Mouse (Mus musculus): Measurements from ENCODE around the gene Adgrg1.

The Adgrg1 gene

DNA sequence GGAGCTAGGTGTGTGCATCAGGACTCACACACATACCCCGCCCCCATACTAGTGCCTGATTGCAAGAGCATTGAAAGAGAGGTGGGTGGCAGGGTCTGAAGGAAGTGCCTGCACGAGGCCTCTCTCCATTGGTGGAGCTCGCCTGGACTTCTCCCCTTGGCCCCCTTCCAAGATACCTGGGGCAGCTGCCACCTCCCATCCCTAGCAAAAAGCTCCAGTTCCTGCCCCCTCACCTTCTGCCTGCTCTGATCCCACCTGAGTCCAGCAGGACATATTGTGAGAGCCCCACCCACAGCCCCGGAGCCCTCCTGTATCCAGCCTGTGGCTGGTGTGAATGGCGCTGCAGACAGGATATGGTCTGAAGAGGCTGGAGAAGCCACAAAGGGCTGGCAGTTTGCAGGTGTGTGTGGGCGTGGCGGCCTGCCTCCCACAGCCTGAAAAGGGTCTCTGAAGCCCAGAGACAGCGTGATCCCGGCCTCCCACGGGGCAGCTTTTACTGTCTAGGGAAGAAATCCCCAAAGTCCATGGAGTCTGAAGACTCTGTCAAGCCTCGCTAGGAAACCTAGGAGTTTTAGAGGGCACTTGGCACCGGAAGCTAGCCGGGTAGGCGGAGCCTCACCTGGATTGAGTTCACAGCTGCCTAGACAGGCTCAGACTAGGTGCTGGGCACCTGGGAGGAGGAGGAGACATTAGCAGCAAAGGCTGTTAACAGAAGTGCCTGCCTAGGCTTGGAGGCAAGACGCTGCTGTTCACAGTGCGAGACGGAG is 2.3 kb downstream of the Adgrg1 start:
- in situ Hi-C loops (cut with MboI, MseI) = no loop called here

DNA sequence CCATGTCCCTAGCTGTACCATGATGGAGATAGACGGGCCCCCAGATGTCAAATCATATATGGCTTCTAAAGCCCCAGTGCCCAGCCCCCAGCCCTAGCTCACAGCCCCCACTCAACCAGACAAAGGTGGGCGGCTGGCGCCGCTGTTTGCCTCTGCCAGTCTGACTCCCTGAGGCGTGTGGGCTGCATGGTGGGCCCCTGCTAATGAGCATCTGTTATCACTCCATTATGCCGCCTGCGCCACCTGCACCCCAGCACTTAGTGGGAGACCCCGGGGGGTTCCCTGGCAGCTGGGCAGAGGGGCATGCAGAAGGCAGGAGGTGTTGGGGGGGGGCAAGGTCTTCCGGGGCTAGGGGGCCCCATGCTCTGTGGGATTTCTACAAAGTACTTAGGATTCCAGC is 3.6 kb downstream of the Adgrg1 start:
- in situ Hi-C loops (cut with MboI, MseI) = no loop called here

DNA sequence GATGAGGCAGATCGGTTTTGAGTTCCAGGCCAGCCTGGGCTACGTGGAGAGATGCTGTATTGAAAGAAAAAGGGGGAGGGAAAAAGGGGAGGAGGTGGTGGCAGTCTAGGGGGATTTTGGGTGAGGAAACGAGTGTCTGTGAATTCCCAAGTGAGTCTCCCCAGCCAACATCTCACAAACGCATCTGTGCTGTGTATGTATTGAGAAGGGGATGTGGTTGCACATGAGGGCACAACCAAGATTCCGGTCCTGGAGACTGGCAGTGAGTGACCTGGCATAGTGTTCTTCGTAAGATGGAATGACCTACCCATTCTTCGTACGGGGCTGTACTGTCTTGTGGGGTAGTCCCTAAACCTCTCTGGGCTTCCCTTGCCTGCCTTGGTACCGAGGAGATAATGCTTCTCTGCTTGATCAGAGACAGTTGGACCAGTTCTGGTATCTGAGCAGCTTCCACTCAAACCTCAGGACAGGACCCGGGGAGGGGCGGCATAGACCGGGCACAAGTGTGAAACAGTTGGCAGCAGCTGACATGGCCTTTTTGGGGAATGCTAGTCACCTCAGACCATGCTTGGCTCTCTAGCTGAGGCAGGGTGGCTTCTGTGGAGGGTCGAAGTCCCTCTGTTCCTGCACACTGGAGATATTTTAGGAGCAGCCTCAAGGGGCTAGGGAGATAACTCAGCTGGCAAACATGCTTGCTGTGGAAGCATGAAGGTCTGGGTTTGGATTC is 4.2 kb downstream of the Adgrg1 start:
- in situ Hi-C loops (cut with MboI, MseI) = no loop called here

DNA sequence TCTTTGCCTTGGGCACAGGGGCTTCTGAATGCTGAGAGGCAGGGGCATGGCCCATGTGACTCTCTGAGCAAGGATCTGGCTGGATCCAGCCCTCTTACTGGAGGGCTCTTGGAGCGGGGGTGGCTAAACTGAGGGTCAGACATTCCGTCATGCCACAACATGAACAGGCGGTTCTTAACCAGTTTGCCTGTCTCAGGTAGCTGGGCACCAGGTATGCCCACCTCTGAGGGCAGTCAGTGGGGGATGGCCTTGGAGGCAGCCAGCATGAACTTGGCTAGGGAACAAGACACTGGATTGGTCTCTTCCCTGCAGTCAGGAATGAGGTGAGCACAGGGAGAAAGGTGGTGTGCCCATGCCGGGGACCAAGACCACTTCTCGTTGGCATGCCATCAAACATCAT is 5.6 kb downstream of the Adgrg1 start:
- in situ Hi-C loops (cut with MboI, MseI) = no loop called here

DNA sequence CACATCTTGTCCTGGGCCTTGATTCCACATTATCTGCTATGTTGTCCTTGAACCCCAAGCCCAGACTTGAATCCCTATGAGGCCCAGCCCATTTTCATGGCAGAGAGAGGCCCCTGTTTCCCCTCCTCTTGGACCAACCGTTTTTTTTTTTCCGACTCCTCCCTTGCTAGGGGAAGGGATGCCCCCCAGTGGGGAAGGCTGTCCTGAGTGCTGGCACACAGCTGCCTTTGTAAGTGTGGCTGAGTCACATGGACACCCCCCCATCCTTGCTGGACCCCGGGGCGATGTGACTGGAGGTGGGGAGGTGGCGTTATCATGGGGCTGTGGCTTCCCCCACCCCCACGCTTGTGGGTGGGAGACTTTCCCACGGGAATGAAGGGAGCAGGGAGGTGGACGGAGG is 6.4 kb downstream of the Adgrg1 start:
- in situ Hi-C loops (cut with MboI, MseI) = no loop called here

DNA sequence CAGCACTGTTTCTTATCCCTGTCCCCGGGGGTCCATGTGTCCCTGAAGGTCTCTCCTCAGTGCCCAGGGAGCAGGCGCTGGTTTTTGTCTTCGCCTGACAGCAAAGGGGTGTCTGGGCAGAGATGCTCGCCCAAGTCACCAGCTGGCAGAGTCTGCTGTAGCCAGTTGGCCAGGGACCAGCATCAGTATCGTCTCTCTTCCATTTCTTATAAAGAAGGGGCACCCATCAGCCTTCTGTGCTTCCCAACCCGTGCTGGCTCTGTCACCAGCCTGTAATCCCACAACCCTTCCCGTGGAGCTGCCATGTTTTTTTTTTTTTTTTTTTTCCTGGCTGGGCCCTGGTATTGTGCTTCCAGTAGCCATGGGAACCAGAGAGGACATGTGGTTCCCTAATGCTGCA is 7.3 kb downstream of the Adgrg1 start:
- in situ Hi-C loops (cut with MboI, MseI) = no loop called here

DNA sequence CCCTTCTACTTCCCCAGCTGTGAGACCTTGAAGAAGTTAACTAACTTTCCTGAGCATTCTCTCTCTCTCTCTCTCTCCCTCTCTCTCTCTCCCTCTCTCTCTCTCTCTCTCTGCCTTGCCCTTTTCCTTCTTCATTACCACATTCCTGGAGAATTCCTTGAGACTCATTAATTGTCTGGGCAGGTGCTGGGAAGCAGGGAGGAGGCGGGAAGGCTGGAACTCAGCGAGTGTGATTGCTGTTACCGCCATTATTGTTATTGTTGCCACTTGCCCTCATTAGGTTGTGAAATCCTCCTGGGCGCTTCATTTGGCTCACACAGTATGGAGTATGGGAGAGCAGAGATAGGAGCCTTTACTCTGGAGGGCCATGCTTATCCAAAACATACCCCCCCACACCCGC is 8.6 kb downstream of the Adgrg1 start:
- in situ Hi-C loops (cut with MboI, MseI) = no loop called here

DNA sequence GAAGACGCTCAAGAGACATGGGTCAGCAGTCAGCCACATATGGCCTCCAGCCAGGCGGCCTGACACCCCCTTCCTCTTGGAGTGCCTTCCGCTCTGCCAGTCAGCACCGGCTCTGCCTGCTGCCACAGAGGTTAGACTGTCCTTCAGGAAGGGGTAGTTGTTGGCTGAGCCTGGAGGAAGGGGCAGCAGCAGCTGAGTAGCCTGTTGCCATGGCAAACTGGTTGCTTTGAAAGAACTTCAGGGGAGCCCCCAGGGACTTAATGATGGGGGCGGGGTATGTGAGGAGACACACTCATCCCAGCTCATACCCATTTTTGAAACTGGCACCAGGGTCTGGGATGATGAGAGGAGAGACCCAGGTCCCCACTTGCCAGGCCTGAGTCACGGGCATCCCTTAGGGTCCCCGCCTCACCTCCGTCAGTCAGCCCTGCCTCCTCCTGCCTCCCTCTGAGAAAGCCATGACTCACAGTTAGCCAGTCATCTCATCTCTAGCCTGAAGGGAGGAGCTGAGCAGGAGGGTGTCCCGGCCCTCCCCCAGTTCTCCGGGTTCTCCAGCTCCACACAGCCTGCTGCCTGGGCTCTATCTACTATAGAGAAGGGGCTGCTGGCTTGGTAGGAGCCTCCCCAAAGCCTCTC is 9.4 kb downstream of the Adgrg1 start:
- in situ Hi-C loops (cut with MboI, MseI) = no loop called here

DNA sequence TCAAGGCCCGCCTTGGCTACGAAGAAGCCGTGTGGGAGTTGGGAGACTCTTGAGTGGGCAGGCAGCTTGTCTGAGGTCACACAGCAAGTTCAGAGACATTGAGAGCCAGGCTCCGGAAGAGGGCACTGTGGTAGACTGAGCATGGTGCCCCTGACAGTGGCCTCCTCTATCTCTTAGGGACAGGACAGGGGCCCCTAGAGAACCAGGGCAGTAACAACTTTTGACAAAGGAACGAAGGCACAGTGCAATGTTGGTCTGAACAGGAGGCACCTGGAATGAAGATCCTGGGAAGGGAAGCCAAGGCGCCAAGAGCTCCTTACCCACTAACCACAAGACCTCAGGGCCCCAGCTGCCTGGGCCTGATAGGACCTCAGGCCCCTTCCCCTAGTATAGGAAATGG is 10.5 kb downstream of the Adgrg1 start:
- in situ Hi-C loops (cut with MboI, MseI) = no loop called here

DNA sequence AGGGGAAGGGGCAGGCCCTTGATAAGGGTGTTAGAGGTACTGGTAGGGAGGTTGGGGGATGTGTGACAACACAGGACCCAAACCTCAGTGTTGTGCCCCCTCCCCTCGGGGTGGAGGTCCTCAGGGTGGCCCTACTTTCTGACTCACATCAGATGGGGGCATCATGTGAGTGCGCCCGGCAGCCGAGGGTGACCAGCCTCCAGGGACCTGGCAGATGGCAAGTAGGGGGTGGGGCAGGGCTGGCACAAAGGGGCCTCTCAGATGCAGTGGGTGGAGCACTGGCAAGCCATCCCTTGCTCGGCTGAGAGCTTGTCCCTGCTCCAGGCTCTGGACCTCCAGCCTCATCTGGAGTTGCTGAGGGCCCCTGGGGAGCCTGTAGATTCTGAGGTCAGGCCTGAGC is 12.1 kb downstream of the Adgrg1 start:
- in situ Hi-C loops (cut with MboI, MseI) = no loop called here

DNA sequence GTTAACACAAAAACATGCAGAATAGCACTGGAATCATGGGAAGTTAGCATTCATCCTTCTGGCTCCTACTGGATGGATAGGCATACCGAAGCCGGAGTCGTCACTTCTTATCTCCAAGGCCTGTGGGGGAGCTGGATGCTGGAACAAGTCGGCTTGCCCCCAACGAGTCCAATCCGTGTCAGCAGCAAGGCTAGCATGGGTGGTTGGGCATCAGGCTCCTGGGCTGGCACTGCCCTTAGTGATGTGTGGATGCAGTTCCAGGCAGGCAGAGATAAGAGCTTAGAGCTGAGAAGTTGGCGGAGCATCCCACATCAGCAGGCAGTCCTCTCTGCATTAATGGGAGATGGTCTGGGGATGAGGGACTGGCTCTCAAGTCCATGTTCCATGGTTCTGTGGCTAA is 13.0 kb downstream of the Adgrg1 start:
- in situ Hi-C loops (cut with MboI, MseI) = no loop called here

DNA sequence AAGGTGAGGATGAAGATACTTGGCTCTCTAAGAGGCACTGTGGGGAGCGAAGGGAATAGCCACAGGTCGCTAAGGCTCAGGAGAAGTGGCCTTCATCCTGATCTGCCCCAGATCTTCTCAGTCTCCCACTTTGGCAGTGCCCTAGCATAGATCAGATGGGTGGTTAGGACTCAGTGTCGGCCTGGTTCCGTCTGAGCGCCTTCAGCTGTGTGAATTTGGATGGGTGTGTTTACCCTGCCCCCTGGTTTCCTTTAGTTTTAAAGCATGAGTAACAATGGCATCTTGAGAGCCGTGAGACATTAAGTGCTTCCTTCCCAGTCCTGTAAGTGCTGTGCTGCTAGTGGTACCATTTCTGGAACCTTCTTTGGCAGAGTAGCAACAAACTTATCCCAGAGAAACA is 14.1 kb downstream of the Adgrg1 start:
- in situ Hi-C loops (cut with MboI, MseI) = no loop called here

DNA sequence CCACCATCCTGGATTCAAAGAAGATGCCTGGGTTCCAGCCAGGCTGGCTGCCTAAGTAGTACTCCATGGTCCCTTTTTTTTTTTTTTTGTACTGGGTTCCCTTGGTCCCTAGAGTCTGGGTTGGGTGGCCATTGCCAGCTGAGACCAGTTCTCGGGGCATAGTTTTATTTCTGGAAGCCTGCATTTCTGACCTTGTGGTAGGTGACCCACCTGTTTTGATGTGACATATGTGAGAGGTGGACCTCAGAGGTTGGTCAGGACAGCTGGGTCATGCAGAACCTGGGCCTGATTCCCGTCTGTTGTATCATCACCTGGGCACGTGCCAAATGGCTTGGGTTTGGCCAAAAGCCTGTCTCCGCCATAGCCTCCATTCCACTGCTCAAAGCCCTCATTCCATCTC is 15.2 kb downstream of the Adgrg1 start:
- in situ Hi-C loops (cut with MboI, MseI) = loop anchor here (10.0 kb wide), 1 partner anchor 45 kb away; no protein-coding TSS in a partner anchor

DNA sequence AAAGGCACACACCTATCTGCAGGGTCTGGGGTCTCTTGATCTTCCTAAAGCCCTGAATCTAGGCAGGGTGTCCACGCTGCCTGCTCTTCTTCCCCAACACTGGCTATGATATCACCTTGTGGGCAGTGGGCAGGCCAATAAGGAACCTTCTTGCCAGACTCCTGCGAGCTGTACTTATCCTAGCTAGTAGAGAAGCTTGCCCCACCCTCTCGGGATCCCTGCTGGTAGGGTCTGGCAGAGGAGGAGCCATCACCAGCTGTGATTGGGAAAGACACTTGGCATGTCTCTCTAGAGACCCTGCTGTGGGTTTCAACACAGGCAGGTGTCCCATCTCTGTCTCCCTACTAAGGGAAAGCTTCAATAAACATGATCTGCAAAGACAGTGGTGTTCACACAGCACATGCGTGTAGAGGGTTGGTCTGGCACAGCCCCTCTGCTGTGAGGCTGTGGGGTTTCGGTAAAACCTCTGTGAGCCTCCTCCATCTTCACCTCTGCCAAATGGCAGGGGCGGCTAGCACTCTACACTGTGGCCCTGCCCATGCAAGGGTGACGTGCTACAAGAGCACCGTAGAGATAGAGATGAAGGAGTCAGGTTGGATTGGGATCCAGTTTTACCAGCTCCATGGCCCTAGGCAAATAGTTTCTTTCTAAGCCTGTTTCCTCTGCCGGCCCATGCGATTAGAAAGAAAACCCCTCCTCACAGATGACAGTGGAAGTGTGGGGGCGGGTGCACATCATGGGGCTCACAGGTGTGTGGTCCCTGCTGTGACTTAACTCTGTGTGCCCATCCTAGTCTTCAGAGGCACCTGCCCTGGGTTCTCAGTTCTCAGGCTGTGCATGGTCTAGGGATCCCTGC is 16.3 kb downstream of the Adgrg1 start:
- in situ Hi-C loops (cut with MboI, MseI) = loop anchor here (10.0 kb wide), 1 partner anchor 46 kb away; no protein-coding TSS in a partner anchor

DNA sequence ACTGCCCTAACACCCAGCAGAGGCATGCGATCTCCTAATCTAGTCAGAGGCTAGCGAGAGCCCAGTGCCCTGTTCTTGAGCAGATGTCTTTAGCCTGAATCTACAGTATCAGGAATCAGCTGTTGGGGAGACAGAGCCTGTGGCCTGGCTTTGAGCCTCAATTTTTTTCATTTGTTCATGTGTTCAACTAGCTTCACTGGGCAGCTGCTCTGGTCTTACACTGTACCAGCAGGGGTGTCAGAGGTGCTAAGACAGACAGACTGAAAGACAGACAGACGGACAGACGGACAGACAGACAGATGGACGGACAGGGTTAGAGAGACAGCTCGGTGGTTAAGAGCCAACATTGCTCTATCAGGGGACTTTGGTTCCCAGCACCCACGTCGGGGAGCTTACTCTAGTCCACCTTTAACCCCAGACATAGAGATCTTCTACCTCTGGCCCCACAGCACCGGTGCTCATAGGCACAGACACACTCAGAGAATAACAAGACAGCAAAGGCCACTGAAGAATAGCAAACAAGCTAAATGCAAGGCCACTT is 17.0 kb downstream of the Adgrg1 start:
- in situ Hi-C loops (cut with MboI, MseI) = loop anchor here (10.0 kb wide), 1 partner anchor 47 kb away; no protein-coding TSS in a partner anchor

DNA sequence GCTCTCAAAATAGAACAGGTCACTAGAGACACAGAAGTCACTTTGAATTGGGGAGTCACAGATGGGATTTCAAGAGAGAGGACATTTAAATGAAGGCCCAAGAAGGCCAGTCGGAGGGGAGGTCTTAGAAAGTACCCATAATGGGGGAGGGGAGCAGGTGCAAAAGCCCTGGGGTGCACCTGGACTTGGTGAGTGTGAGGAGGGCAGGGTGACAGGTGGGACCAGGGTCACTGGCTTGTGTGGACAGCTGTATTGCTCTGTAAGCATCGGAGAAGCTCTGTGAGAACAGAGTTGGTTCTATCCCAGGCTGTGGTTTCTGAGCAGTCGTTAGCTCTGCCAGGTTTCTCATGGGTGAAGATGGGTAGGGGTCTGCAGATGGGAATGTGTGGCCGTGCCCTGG is 17.5 kb downstream of the Adgrg1 start:
- in situ Hi-C loops (cut with MboI, MseI) = loop anchor here (10.0 kb wide), 1 partner anchor 47 kb away; no protein-coding TSS in a partner anchor

DNA sequence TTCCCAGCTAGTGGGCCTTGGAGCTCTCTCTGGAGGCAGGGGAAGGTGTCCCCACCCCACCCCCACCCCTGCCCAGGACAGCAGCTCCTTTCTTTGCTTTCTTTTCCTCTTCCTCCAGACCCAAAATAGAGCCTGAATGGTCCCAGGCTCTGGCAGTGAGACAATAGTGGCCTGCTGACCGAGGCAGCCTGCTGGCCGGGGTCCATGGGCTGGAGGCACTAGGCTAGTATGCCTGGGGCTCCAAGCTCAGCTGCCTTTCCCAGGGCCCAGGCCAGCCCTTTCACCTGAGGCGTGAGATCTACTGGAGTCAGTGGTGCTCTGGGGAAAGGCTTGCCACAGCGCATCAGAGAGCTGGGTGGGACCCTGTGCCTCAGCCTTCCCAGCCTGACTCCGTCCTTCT is 18.0 kb downstream of the Adgrg1 start:
- in situ Hi-C loops (cut with MboI, MseI) = loop anchor here (10.0 kb wide), 1 partner anchor 48 kb away; no protein-coding TSS in a partner anchor

DNA sequence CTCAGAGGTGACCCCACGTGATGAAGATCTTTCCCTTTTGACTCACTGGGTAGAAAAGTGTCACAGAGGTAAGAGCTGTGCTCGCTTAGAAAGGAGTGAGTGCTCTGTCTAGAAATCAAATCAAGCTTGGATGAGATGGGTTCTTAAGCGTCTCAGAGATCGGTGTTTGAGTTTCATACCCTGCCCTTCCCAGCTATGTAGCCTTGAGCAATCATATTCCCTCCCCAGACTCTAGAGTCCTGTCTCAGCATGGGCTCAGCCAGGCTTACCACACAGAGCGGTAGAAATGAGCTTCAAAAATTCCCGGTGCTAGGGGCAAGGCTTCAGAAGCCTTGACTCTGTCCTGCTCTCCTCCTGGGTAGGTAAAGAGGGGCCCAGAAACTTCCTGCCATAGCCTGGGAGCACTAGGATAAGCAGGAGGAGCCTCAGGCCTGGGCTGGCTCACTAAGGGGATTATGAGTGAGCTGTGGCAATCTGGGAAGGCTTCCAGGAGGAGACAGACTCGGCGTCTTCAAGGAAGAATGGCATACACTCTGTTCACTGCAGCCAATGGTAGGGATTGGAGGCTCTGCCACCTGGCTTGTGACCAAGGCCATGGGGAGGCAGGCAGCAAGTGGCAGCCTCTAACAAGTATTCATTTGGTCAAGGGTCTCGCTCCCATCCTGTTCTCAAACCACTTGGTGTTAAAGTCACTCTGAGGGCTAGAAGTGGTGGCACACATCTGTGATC is 18.6 kb downstream of the Adgrg1 start:
- in situ Hi-C loops (cut with MboI, MseI) = loop anchor here (10.0 kb wide), 1 partner anchor 48 kb away; no protein-coding TSS in a partner anchor

DNA sequence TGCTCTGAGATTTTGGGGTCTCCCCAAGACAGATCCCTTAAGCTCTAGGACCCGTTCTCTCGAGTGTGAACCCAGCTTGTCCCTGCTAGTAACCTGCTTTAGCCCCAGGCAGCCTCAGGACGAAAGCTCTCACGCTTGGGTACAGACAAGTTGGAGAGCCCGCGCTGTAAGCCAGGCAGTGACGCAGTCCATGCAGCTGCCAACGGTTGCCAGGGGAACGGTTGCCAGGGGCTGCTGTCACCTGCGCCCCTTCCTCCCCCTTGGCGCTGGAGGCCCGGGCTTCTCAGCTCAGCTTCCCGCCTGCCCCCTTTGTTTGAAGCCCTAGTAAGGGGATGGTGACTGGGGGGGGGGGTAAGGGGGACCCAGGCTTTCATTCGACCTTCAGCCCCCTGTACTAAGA is 19.5 kb downstream of the Adgrg1 start:
- in situ Hi-C loops (cut with MboI, MseI) = loop anchor here (10.0 kb wide), 1 partner anchor 49 kb away; no protein-coding TSS in a partner anchor

DNA sequence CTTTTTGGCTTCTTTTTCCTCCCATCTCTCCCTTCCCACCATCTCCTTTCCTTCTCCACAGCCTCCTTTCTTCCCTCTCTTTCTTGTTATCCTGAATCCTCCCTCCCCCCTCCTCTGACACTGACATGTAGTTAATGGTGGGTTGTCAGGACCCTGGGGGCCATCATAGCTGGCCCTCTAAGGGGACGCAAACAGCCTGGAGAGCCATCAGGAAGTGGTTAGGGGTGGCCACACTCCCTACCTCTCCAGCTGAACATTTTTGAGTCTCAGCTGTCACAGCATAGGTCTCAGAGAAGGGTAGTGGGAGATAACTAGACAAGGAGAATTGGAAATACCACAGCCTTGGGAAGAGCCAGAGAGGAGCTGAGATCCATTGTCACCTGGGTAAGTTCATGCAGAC is 20.0 kb downstream of the Adgrg1 start:
- in situ Hi-C loops (cut with MboI, MseI) = loop anchor here (10.0 kb wide), 1 partner anchor 50 kb away; no protein-coding TSS in a partner anchor

Data from T-helper 1 cell (primary cell).